Mouse (Mus musculus) midbrain, embryonic 12.5 days (tissue): ENCODE measurements around the gene Tnp1. TPM values are rescaled to one million over a fixed set of nuclear protein-coding genes. Genes with fewer than 3 reads are reported as not detected.

Experiments used
- ATAC-seq: fragments of 200-750 bp; cut with Nextera tagmentation; 2 replicates; pipeline ENCODE4 v1.8.0; 2017; ENCODE audit warnings: low read depth, moderate TSS enrichment, moderate library complexity; ENCODE audit not compliant: low FRiP score
- H3K27ac ChIP-seq: fragments of 300-500 bp; sonication (generic); replicated peaks from 2 replicates; pipeline ENCODE4 v1.5.1; 2016; ENCODE audit warnings: mild to moderate bottlenecking
- H3K27me3 ChIP-seq: fragments of 300-500 bp; sonication (generic); 2 replicates; pipeline ENCODE4 v1.6.1; 2016; ENCODE audit warnings: mild to moderate bottlenecking
- H3K36me3 ChIP-seq: fragments of 300-500 bp; sonication (generic); 2 replicates; pipeline ENCODE4 v1.6.1; 2016
- H3K4me1 ChIP-seq: fragments of 300-500 bp; sonication (generic); 2 replicates; pipeline ENCODE4 v1.6.1; 2016
- H3K4me2 ChIP-seq: fragments of 300-500 bp; sonication (generic); replicated peaks from 2 replicates; pipeline ENCODE4 v1.6.1; 2016; ENCODE audit warnings: mild to moderate bottlenecking, moderate library complexity
- H3K4me3 ChIP-seq: fragments of 300-500 bp; sonication (generic); 2 replicates; pipeline ENCODE4 v1.5.1; 2016; ENCODE audit warnings: mild to moderate bottlenecking
- H3K9ac ChIP-seq: fragments of 300-500 bp; sonication (generic); replicated peaks from 2 replicates; pipeline ENCODE4 v1.6.1; 2016; ENCODE audit warnings: mild to moderate bottlenecking, moderate library complexity
- H3K9me3 ChIP-seq: fragments of 300-500 bp; sonication (generic); 2 replicates; pipeline ENCODE4 v1.6.1; 2016; ENCODE audit warnings: mild to moderate bottlenecking
- WGBS: fragments of 180-500 bp; shearing (Covaris S2); methylation state at CpG from one replicate; pipeline ENCODE4 v1.1.7; 2016; 5-methylcytosine and 5-hydroxymethylcytosine counted together
- polyA plus RNA-seq: library from polyadenylated mRNA; unstranded; fragments of >200 nt; fragmentation: Nextera tagmentation; extraction: Ambion mirVana; gene quantifications from 2 replicates; pipeline ENCODE4 v1.2.1, GENCODE M21; 2016

Gene Tnp1
- polyA plus RNA-seq, 1 experiment from 2014 or later: not detected

DNA sequence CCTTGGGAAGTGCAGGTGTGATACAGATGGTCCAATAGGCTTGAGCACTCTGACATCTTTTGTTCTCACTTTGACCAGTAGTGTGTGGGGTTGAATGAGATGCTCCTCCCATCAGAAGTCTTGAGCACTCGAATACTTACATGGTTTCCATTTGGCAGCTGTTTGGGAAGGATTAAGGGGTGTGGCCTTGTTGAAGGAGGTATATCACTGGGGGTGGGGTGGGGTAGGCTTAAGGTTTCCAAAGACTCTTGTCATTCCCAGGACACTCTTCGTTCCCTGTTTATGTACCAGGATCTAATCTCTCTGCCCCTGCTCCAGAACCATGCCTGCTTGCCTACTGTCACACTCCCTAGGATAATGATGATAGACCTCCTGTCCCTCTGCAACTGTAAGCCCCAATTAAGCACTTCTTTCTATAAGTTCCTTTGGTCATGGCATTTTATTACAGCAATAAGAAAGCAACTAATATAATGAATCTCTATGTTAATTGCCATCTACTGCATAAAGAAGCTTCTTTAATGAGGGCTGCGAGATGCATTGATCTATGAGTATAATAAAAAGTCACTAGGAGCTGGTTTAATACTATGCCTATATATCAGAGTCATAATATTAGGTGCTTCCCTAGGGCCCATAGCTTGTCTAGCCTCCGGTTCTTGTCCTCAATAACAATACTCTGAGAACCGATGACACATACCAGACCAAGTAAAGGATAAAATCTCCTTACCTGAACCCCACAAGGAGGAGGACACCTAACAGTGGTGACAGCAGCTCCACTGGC, 20.8 kb downstream of the Tnp1 start:
- H3K36me3 ChIP-seq: no peaks in the 10 kb centered on the region
- no peak overlapping the region for H3K9ac ChIP-seq
- no peak for ATAC-seq
- H3K4me1 ChIP-seq: no peaks in the 10 kb centered on the region
- H3K27me3 ChIP-seq: no peaks in the 10 kb centered on the region
- no peaks in the 10 kb centered on the region for H3K9me3 ChIP-seq
- 90% methylated on average over 5 of the region's 5 CpGs for WGBS
- no peak overlapping the region for H3K27ac ChIP-seq
- no peak overlapping the region for H3K4me3 ChIP-seq
- H3K4me2 ChIP-seq: no peak overlapping the region

DNA sequence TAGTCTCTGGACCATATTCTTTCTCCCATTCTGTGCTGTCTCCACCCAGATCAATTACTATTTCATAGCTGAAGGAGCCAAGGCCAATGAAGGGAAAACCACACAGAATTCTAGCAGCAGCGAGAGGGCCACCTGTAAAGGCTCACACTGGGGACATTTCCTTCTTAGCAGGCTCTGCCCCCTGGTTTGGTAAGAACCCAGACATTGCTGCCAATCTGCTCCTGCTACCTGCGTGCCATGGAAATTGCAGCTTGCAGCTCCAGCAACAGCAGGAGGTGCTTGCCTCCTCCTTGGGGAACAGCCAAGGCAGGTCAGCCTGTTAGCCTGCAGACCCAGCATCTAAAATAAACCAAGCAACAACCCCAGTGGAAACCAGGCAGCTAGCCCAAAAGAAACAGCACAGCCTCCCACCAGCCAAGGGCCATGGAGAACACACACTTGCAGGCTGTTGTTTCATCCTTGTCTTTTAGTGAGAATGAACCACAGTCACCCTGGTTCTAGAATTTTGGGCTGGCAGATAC, 22.7 kb downstream of the Tnp1 start:
- H3K9me3 ChIP-seq: no peaks in the 10 kb centered on the region
- H3K4me3 ChIP-seq: no peak overlapping the region
- no peak overlapping the region for H3K27ac ChIP-seq
- H3K4me2 ChIP-seq: no peak overlapping the region
- no peaks in the 10 kb centered on the region for H3K27me3 ChIP-seq
- H3K36me3 ChIP-seq: no peaks in the 10 kb centered on the region
- 81% methylated on average over 2 of the region's 2 CpGs for WGBS
- H3K4me1 ChIP-seq: no peaks in the 10 kb centered on the region
- ATAC-seq: no peak
- no peak overlapping the region for H3K9ac ChIP-seq

DNA sequence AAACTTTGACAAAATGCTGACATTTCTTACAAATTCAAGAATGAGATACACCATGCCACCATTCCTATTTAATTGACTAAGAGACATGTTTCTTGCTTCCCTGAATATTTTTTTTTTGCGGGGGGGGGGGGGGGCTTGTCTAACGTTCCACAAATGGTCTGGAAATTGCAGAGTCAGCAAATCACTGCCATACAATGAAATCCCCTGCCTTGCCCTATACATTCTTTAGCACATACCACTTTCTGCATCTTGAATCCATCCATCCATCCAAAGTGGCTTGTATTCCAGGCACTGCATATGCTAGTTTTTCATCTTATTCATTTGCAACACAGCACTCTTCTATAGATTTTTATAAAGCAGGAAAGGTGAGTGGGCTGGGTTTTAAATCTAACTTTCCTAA, 23.5 kb downstream of the Tnp1 start:
- no peak overlapping the region for H3K4me2 ChIP-seq
- H3K27me3 ChIP-seq: no peaks in the 10 kb centered on the region
- H3K4me1 ChIP-seq: no peaks in the 10 kb centered on the region
- WGBS: 72% methylated on average over 2 of the region's 2 CpGs
- no peak for ATAC-seq
- H3K27ac ChIP-seq: no peak overlapping the region
- H3K9me3 ChIP-seq: no peaks in the 10 kb centered on the region
- H3K9ac ChIP-seq: no peak overlapping the region
- H3K4me3 ChIP-seq: no peak overlapping the region
- no peaks in the 10 kb centered on the region for H3K36me3 ChIP-seq

DNA sequence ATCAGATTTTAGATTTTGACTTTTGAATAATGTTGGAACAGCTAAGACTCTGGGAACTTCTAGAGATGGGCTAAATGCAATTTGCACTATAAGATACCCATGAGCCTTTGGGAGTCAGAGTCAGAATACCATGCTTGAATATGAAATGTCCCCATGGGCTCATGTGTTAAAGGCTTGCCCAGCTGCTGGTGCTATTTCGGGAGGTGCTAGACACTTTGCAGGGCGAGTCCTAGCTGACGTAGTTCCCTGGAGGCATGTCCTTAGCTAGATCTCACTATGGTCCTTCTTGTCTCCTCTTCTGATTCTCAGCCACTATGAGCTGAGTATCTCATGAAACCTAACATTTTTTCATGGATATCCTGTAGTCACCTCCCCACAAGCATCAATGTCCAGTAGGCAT, 26.8 kb downstream of the Tnp1 start:
- H3K36me3 ChIP-seq: no peaks in the 10 kb centered on the region
- no peak for ATAC-seq
- no peaks in the 10 kb centered on the region for H3K27me3 ChIP-seq
- no peak overlapping the region for H3K4me2 ChIP-seq
- 92% methylated on average over 3 of the region's 3 CpGs for WGBS
- no peaks in the 10 kb centered on the region for H3K9me3 ChIP-seq
- no peaks in the 10 kb centered on the region for H3K4me1 ChIP-seq
- no peak overlapping the region for H3K4me3 ChIP-seq
- H3K27ac ChIP-seq: no peak overlapping the region
- no peak overlapping the region for H3K9ac ChIP-seq

DNA sequence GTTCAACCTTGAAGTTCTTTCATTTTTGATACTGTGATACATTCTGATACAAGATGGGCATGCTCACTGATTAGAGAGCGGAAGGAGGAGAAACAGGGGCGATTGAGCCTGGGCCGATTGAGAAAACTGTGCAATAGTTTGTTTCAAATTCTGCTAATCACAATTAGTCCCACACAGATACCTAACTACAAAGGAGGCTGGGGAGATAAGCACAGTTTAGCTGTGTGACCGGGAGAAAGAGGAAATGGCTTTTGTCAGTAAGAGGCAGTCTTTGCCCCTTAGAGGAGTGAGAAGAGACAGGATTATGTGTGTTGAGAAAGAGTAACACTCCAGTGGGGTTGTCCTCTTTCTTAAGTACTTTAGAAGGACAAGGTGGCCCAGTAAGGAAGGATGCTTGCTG, 29.0 kb downstream of the Tnp1 start:
- no peaks in the 10 kb centered on the region for H3K27me3 ChIP-seq
- H3K27ac ChIP-seq: no peak overlapping the region
- ATAC-seq: no peak
- no peaks in the 10 kb centered on the region for H3K36me3 ChIP-seq
- 83% methylated on average over 4 of the region's 4 CpGs for WGBS
- H3K9ac ChIP-seq: no peak overlapping the region
- H3K4me3 ChIP-seq: no peak overlapping the region
- no peak overlapping the region for H3K4me2 ChIP-seq
- H3K9me3 ChIP-seq: no peaks in the 10 kb centered on the region
- H3K4me1 ChIP-seq: no peaks in the 10 kb centered on the region

DNA sequence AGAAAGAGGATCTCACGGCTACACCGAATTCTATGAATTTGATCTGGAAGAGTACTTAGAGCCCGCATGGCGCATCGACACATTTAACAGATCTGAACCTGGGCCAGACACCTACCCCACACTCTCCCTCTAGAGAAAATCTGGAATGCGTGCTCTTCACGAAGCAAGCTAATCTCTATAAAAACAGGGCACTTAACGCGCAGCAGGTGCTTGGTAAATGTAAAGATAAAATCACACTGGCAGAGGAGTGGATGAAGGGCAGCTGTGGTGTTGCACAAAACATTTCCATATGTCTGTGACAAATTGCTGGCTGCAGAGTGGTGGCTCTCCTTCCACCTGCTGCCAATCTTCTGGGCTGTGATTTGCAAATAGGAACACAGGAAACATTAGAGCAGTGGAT, 36.8 kb downstream of the Tnp1 start:
- no peak overlapping the region for H3K4me3 ChIP-seq
- no peaks in the 10 kb centered on the region for H3K27me3 ChIP-seq
- H3K9me3 ChIP-seq: no peaks in the 10 kb centered on the region
- no peaks in the 10 kb centered on the region for H3K36me3 ChIP-seq
- no peak for ATAC-seq
- no peak overlapping the region for H3K27ac ChIP-seq
- H3K4me2 ChIP-seq: no peak overlapping the region
- H3K9ac ChIP-seq: no peak overlapping the region
- 78% methylated on average over 9 of the region's 9 CpGs for WGBS
- no peaks in the 10 kb centered on the region for H3K4me1 ChIP-seq

DNA sequence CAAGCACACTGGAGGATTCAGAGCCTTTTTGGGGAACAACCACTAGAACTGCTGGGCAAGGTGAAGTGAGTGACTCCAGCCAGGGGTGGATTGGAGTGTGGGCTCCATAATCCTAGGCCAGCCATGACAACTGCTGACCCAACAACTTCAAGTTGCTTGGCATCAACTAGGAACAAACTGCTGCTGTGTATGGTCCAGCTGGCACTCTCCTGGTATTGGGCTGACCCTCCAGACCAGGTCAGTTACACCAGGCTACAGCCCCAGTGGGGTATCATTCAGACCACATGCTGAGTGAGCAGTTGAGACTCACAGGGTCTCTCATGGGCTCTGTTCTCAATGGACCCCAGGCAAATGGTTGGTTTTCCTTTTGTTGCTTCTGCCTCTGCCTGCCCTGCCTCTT, 41.5 kb downstream of the Tnp1 start:
- no peak overlapping the region for H3K4me3 ChIP-seq
- H3K4me2 ChIP-seq: no peak overlapping the region
- H3K9ac ChIP-seq: no peak overlapping the region
- H3K9me3 ChIP-seq: no peaks in the 10 kb centered on the region
- no peak overlapping the region for H3K27ac ChIP-seq
- H3K36me3 ChIP-seq: no peaks in the 10 kb centered on the region
- peaks cover 6% of the 10 kb centered on the region; the same call in 1 of the 2 replicates for H3K4me1 ChIP-seq
- no peaks in the 10 kb centered on the region for H3K27me3 ChIP-seq
- no peak for ATAC-seq

DNA sequence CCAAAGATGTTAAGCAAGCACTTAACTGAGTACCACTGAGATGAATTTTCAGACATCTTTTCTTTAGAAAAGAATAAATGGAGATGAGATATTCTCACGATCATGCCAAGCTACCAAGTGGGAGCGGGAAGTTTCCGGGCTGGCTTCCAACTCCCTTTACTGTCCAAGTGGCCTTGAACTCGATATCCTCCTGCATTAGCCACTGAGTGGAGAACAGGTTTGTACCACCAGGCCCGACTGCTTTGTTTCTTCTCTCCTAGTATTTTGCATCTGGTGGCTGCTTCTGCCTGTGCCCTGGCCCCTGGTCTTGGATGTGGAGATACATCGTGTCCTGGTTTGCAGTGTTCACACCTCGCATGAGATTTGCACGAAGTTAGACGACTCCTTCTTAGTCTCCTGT, 45.2 kb downstream of the Tnp1 start:
- Histone ChIP-seq H3K27ac (no peak overlapping the region), H3K4me2 (no peak overlapping the region), H3K9me3 (no peaks in the 10 kb centered on the region), H3K27me3 (no peaks in the 10 kb centered on the region), H3K4me1 (peaks cover 8% of the 10 kb centered on the region; the same call in 1 of the 2 replicates), H3K36me3 (no peaks in the 10 kb centered on the region), H3K4me3 (no peak overlapping the region), H3K9ac (no peak overlapping the region)
- ATAC-seq: no peak
- WGBS: 93% methylated on average over 9 of the region's 9 CpGs

DNA sequence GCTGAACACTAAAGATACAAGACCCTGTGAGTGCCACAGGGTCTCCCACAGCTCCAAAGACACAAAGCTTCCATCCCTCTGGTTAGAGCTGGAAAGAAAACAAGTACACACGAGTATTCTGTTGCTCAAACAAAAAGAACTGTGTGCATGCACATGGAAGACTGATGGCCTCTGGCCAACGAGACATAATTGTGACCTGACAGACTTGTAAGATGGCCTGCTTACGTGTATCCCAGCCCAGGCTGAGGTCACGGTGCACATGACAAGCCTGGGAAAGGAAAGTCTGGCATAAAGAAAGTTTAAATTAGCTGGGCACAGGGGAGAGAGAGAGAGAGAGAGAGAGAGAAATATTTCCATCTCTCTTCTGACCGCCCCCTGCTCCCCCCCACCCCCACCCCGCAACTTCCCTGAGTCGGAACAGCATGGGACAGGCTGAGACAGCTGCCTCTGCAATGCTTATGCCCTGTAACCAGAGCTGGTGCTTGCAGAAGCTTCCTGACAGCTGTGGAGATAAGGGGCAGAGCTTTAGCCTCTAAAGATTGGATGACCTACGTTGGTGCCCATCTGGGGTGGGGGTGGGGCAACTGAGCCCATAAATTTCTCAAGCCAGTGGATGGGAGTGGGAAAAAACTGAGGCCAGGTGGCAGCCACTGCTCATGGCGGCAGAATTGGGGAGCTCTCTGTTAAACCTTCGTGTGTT, 46.4 kb downstream of the Tnp1 start:
- no peak for ATAC-seq
- H3K9ac ChIP-seq: no peak overlapping the region
- peaks cover 8% of the 10 kb centered on the region; the same call in 1 of the 2 replicates for H3K4me1 ChIP-seq
- no peaks in the 10 kb centered on the region for H3K36me3 ChIP-seq
- H3K4me2 ChIP-seq: no peak overlapping the region
- H3K27ac ChIP-seq: no peak overlapping the region
- H3K4me3 ChIP-seq: no peak overlapping the region
- no peaks in the 10 kb centered on the region for H3K27me3 ChIP-seq
- WGBS: 52% methylated on average over 10 of the region's 10 CpGs
- H3K9me3 ChIP-seq: no peaks in the 10 kb centered on the region

DNA sequence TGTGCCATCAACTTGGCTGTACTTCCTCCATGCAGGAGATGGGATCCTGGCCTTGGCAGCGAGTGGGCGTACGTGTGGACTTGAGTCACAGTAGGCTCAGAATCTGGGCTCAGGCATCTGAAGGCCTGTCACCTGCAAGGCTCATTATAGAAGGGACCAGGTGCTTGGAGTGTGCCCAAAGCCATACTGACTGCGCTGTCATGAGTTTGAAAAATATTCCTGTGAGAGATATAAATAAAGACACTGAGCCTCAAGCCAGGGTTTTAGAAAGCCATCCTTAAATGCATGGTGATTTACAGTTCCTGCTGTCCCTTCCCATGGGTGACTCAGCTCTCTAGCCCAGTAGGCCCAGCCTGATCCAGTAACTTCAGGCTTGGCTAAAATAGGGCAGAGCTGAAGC, 49.3 kb downstream of the Tnp1 start:
- H3K27ac ChIP-seq: no peak overlapping the region
- no peak overlapping the region for H3K4me2 ChIP-seq
- no peaks in the 10 kb centered on the region for H3K9me3 ChIP-seq
- H3K27me3 ChIP-seq: no peaks in the 10 kb centered on the region
- WGBS: 90% methylated on average over 4 of the region's 4 CpGs
- H3K4me3 ChIP-seq: no peak overlapping the region
- H3K36me3 ChIP-seq: no peaks in the 10 kb centered on the region
- H3K4me1 ChIP-seq: peaks cover 15% of the 10 kb centered on the region
- no peak overlapping the region for H3K9ac ChIP-seq
- ATAC-seq: no peak
